Mouse (Mus musculus) Muller cell, postnatal 12 days (primary cell): ENCODE data around the gene Vmn1r208.
A peak's percentile ranks its signal among the peaks of the same experiment; 100 is the strongest.
"Not testable (repeated sequence)": the region's sequence is repeated elsewhere in the genome, so short reads cannot be mapped to it uniquely, and the experiment has no call there.

Experiments
- DNase-seq: peaks from one replicate; pipeline ENCODE4 v3.0.0-alpha.2; 2015; ENCODE audit errors: inconsistent ontology term

The Vmn1r208 gene

DNA sequence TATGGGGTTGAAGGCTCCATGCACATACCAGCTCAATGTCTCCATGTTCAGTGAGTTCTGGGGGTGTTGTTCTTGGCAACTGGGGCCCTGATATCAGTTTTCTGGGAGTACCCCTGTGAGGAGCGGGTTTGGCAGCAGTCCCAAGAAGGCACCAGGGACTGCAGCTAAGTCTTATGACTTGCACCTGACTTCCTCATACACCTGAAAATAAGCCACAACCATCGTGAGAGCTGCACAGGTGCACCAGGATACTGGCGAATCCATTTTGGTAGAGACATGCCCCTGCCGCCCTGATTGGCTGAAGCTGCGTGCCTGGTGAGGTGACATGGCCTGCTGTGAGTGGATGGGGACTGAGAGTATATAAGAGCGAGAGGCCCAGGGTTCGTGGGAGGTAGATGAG, at the start of gene Vmn1r208:
Vmn1r208 (minus strand) TSS at position 101 of the 400 bp plus-strand sequence.
- not testable (repeated sequence) for DNase-seq

DNA sequence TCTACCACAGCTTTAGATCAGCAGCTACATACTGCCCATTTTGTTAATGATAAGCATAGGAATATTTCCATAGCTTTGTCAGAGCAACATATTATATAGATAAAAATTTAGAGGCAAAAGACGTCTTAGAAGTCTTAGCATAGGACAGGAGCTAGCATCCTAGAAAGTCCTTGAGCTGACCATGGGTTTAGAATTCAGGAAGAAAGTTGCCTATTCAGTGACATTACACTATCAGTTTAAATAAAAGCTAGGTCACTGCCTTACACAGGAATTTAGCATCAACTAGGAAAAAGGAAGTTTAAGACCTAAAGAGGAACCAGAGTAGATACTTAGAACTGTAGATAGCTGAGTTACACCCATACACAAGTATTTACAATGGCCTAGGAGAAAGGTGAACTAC, 44.4 kb upstream of the Vmn1r208 start:
- DNase-seq: not testable (repeated sequence)

- not testable (repeated sequence) for DNase-seq
Observed at GRCm38 (mm10) chr13:22809582-22809981, 32.4 kb upstream of the Vmn1r208 start, which contains the start of gene Vmn1r209. Vmn1r209 (minus strand) TSS chr13:22809682.

- DNase-seq: not testable (repeated sequence)
Observed at GRCm38 (mm10) chr13:22788096-22788495, 10.9 kb upstream of the Vmn1r208 start.

DNA sequence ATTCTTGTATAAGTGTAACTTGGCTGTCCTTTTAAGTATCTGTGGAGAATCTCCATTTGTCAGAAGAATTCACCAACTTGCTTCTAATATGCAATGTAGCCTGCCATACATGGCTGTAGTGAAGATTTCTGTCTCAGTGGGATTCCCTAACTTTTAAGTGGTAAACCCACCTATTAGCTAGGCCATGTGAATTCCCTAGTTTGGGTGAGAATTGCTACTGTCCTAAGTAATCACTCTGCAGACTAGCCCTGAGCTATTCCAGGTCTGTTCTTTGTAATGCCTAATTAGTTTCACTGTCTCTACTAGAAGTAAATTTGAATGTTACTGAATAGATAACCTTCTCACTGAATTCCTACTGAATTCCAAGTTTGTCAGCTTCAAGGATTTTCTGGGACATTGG, 7.0 kb upstream of the Vmn1r208 start:
- not testable (repeated sequence) for DNase-seq

DNA sequence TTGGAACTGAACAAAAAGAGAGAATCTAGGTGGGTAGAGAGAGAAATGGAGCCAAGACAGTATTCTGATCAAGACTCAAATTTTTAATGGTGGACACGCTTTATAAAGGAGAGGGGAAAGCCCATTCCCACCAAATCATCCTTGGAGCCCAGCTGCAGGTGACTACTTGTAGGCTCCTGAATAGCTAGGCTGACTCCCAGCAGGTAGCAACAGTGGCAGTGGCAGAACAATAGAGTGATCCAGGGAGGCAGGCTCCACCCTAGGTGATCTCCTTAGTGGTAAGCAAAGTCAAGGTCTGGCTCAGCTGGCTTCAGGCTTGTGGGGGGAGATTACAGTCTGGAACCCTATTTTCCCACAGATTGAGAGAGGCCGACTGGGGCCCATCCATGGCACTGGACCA, 5.6 kb downstream of the Vmn1r208 start:
- DNase-seq: not testable (repeated sequence)

DNA sequence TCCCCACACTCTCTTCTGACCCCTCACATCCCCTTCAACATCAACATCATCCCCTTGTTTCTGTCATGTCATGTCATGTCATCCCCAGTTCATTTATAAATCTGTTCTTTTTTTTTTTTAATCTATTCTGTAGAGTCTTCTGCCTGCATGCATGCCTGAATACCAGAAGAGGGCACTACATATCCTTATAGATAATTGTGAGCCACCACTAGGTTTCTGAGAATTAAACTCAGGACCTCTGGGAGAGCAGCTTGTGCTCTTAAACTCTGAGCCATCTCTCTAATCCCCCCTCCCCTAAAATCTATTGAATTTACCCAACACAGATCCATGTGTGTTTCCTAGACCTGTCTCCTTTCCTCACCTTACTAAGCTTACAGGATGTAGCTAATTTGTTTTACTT, 29.7 kb downstream of the Vmn1r208 start:
- peak; percentile 7 for DNase-seq

DNA sequence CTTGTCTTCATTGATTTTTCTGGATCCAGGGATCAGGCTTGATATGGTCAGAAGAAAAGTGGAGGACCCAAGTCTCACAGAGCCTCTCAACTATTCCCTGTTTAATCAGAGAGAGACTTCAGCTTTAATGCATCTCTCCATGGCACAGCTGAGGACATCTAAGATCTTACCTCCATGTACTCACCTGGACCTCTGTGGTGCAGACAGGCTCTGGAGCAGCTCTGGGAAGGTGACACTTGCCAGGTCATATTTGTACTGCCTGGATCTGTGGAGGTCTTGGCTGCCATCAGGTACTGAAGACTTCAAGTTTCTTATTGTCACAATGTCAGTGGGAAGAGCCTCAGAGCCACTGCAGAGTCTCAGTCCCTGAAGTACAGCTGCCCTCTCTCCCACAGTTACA, 47.7 kb downstream of the Vmn1r208 start, which contains the start of gene Vmn1r207-ps:
Vmn1r207-ps (minus strand) TSS at position 101 of the 400 bp plus-strand sequence.
- DNase-seq: not testable (repeated sequence)
